Mouse (Mus musculus): ENCODE results near the gene Vmn2r9. TPM values are rescaled to one million over a fixed set of nuclear protein-coding genes. Genes with fewer than 3 reads are reported as not detected.

The Vmn2r9 gene
- polyA plus RNA-seq (2014; fragmentation: Illumina TruSeq; extraction: RNeasy Lipid Tissue Mini Kit (QIAGEN cat#74804); ENCODE audit: low read depth, low replicate concordance), result not detected

GRCm38 (mm10) chr5:108852501-108852900 lies at the start of gene Vmn2r9:
Gene Vmn2r9, minus strand, starts transcription at chr5:108852601.

GRCm38 (mm10) chr5:108808750-108809149 lies 43.7 kb downstream of the Vmn2r9 start, which contains the start of gene Vmn2r8:
Gene Vmn2r8, minus strand, starts transcription at chr5:108808850.

GRCm38 (mm10) chr5:108795263-108795662 lies 57.1 kb downstream of the Vmn2r9 start, which contains the start of gene Tmed11:
Gene Tmed11, minus strand, starts transcription at chr5:108795363.

Other genes with a start within 250 kb of the Vmn2r9 start
- gene Gak, start 222.8 kb downstream of the Vmn2r9 start, polyA plus RNA-seq (2014; fragmentation: Illumina TruSeq; extraction: RNeasy Lipid Tissue Mini Kit (QIAGEN cat#74804); ENCODE audit: low read depth, low replicate concordance), result 55.0 TPM
- gene Tmem175, start 222.8 kb downstream of the Vmn2r9 start, polyA plus RNA-seq (2014; fragmentation: Illumina TruSeq; extraction: RNeasy Lipid Tissue Mini Kit (QIAGEN cat#74804); ENCODE audit: low read depth, low replicate concordance), result 24.1 TPM
- gene Idua, start 192.3 kb downstream of the Vmn2r9 start, polyA plus RNA-seq (2014; fragmentation: Illumina TruSeq; extraction: RNeasy Lipid Tissue Mini Kit (QIAGEN cat#74804); ENCODE audit: low read depth, low replicate concordance), result 5.1 TPM
- gene Dgkq, start 182.9 kb downstream of the Vmn2r9 start, polyA plus RNA-seq (2014; fragmentation: Illumina TruSeq; extraction: RNeasy Lipid Tissue Mini Kit (QIAGEN cat#74804); ENCODE audit: low read depth, low replicate concordance), result 9.8 TPM
- 13.5 TPM for gene Slc26a1, start 177.0 kb downstream of the Vmn2r9 start, polyA plus RNA-seq (2014; fragmentation: Illumina TruSeq; extraction: RNeasy Lipid Tissue Mini Kit (QIAGEN cat#74804); ENCODE audit: low read depth, low replicate concordance)
- gene Fgfrl1, start 160.2 kb downstream of the Vmn2r9 start, polyA plus RNA-seq (2014; fragmentation: Illumina TruSeq; extraction: RNeasy Lipid Tissue Mini Kit (QIAGEN cat#74804); ENCODE audit: low read depth, low replicate concordance), result 4.3 TPM
- not detected for gene Rnf212, start 77.6 kb downstream of the Vmn2r9 start, polyA plus RNA-seq (2014; fragmentation: Illumina TruSeq; extraction: RNeasy Lipid Tissue Mini Kit (QIAGEN cat#74804); ENCODE audit: low read depth, low replicate concordance)
- gene Tmed11, start 57.2 kb downstream of the Vmn2r9 start, polyA plus RNA-seq (2014; fragmentation: Illumina TruSeq; extraction: RNeasy Lipid Tissue Mini Kit (QIAGEN cat#74804); ENCODE audit: low read depth, low replicate concordance), result not detected
- gene Vmn2r8, start 43.8 kb downstream of the Vmn2r9 start, polyA plus RNA-seq (2014; fragmentation: Illumina TruSeq; extraction: RNeasy Lipid Tissue Mini Kit (QIAGEN cat#74804); ENCODE audit: low read depth, low replicate concordance), result not detected
- not detected for gene Vmn2r10, start 153.9 kb upstream of the Vmn2r9 start, polyA plus RNA-seq (2014; fragmentation: Illumina TruSeq; extraction: RNeasy Lipid Tissue Mini Kit (QIAGEN cat#74804); ENCODE audit: low read depth, low replicate concordance)
- not detected for gene Vmn2r11, start 207.0 kb upstream of the Vmn2r9 start, polyA plus RNA-seq (2014; fragmentation: Illumina TruSeq; extraction: RNeasy Lipid Tissue Mini Kit (QIAGEN cat#74804); ENCODE audit: low read depth, low replicate concordance)
- gene Vmn2r12, start 245.3 kb upstream of the Vmn2r9 start, polyA plus RNA-seq (2014; fragmentation: Illumina TruSeq; extraction: RNeasy Lipid Tissue Mini Kit (QIAGEN cat#74804); ENCODE audit: low read depth, low replicate concordance), result not detected